Mouse (Mus musculus) heart, postnatal 0 days (tissue): ENCODE results near the gene Col25a1.

ENCODE experiments used
- CTCF ChIP-seq: IDR thresholded peaks from 2 replicates; pipeline ENCODE4 v1.5.1; 2016; ENCODE audit warnings: antibody characterized with exemption, control low read depth, low read depth
- EP300 ChIP-seq: IDR thresholded peaks from 2 replicates; pipeline ENCODE4 v1.6.1; 2016; ENCODE audit warnings: antibody characterized with exemption, low read depth

- TF ChIP-seq CTCF (no peak), EP300 (no peak)
Observed at GRCm38 (mm10) chr3:130328909-130329308, 197.6 kb downstream of the Col25a1 start.
